Mouse (Mus musculus) kidney, embryonic 16.5 days (tissue): ENCODE measurements around the gene Sphk1. TPM values are rescaled to one million over a fixed set of nuclear protein-coding genes. Genes with fewer than 3 reads are reported as not detected.

Source experiments
- ATAC-seq: fragments of 200-750 bp; cut with Nextera tagmentation; 2 replicates; pipeline ENCODE4 v1.8.0; 2017; ENCODE audit warnings: moderate TSS enrichment; ENCODE audit not compliant: low FRiP score, low TSS enrichment
- H3K27ac ChIP-seq: fragments of 300-500 bp; sonication (generic); 2 replicates; pipeline ENCODE4 v1.5.1; 2014; ENCODE audit warnings: low read length
- H3K27me3 ChIP-seq: fragments of 300-500 bp; sonication (generic); 2 replicates; pipeline ENCODE4 v1.6.1; 2014; ENCODE audit warnings: low read length, control low read depth, mixed read lengths; ENCODE audit not compliant: insufficient read depth
- H3K36me3 ChIP-seq: fragments of 300-500 bp; sonication (generic); 2 replicates; pipeline ENCODE4 v1.6.1; 2014; ENCODE audit warnings: low read length, control low read depth, mixed read lengths; ENCODE audit not compliant: insufficient read depth
- H3K4me1 ChIP-seq: fragments of 300-500 bp; sonication (generic); 2 replicates; pipeline ENCODE4 v1.6.1; 2014; ENCODE audit warnings: low read length, control low read depth, mixed read lengths; ENCODE audit not compliant: insufficient read depth
- H3K4me2 ChIP-seq: fragments of 300-500 bp; sonication (generic); replicated peaks from 2 replicates; pipeline ENCODE4 v1.6.1; 2014; ENCODE audit warnings: low read depth, low read length
- H3K4me3 ChIP-seq: fragments of 300-500 bp; sonication (generic); 2 replicates; pipeline ENCODE4 v1.5.1; 2014; ENCODE audit warnings: mild to moderate bottlenecking, low read length
- H3K9ac ChIP-seq: fragments of 300-500 bp; sonication (generic); replicated peaks from 2 replicates; pipeline ENCODE4 v1.6.1; 2014; ENCODE audit warnings: low read length
- H3K9me3 ChIP-seq: fragments of 300-500 bp; sonication (generic); 2 replicates; pipeline ENCODE4 v1.6.1; 2016; ENCODE audit warnings: low read length, control low read depth
- WGBS: fragments of 180-500 bp; shearing (Covaris S2); extraction: QIAGEN DNeasy Blood & Tissue Kit; methylation state at CpG from one replicate; pipeline ENCODE4 v1.1.7; 2014; 5-methylcytosine and 5-hydroxymethylcytosine counted together
- polyA plus RNA-seq: library from polyadenylated mRNA; unstranded; fragments of >200 nt; fragmentation: Nextera tagmentation; extraction: Ambion mirVana; gene quantifications from 2 replicates; pipeline ENCODE4 v1.2.1, GENCODE M21; 2015

Sphk1 gene
- polyA plus RNA-seq, 1 experiment from 2014 or later, result 5.8 TPM

DNA sequence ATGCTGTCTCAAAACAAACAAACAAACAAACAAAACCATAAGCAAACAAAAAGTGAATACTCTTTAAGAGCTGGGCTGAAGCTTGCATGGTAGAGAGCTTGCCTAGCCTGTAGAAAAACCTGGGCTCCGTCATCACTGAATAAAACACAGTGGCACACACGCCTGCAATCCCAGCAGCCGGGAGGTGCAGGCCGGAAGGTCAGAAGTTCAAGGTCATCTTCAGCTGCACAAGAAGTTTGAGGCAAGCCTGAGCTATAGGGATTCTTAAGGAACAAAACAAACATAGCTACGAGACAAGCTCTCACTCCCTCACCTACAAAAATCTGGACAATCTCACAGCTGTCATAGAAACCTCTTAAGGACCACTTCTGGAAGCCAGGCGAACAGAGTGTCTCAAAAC, 55.0 kb downstream of the Sphk1 start:
- H3K4me2 ChIP-seq, result no peak overlapping the region
- no peak overlapping the region for H3K9ac ChIP-seq
- WGBS, result 64% methylated on average over 6 of the region's 6 CpGs
- H3K27ac ChIP-seq, result no peak overlapping the region
- H3K4me3 ChIP-seq, result no peak overlapping the region
- no peak for ATAC-seq
- peaks cover 6% of the 10 kb centered on the region; the same call in 1 of the 2 replicates for H3K4me1 ChIP-seq
- peaks cover 12% of the 10 kb centered on the region for H3K27me3 ChIP-seq
- no peaks in the 10 kb centered on the region for H3K9me3 ChIP-seq
- no peaks in the 10 kb centered on the region for H3K36me3 ChIP-seq

Other genes starting within 250 kb of the Sphk1 start
- 0.14 and 0.19 TPM in 2 replicates for gene Galr2, start 250.0 kb upstream of the Sphk1 start, polyA plus RNA-seq
- 71.5 and 72.5 TPM in 2 replicates for gene Exoc7, start 223.7 kb upstream of the Sphk1 start, polyA plus RNA-seq
- 2.7 and 3.5 TPM in 2 replicates for gene Foxj1, start 195.5 kb upstream of the Sphk1 start, polyA plus RNA-seq
- gene Rnf157, start 117.9 kb upstream of the Sphk1 start, polyA plus RNA-seq, result 6.1 and 6.8 TPM in 2 replicates
- 51.2 and 51.4 TPM in 2 replicates for gene Ubald2, start 96.8 kb upstream of the Sphk1 start, polyA plus RNA-seq
- 0.15 and 0.32 TPM in 2 replicates for gene Qrich2, start 64.7 kb upstream of the Sphk1 start, polyA plus RNA-seq
- 217 and 226 TPM in 2 replicates for gene Prpsap1, start 36.7 kb upstream of the Sphk1 start, polyA plus RNA-seq
- 5.8 and 6.4 TPM in 2 replicates for gene Ube2o, start 50.5 kb downstream of the Sphk1 start, polyA plus RNA-seq
- not detected in 2 replicates for gene Aanat, start 55.5 kb downstream of the Sphk1 start, polyA plus RNA-seq
- 11.4 and 12.8 TPM in 2 replicates for gene Rhbdf2, start 96.1 kb downstream of the Sphk1 start, polyA plus RNA-seq
- 1.3 and 1.5 TPM in 2 replicates for gene Prcd, start 122.6 kb downstream of the Sphk1 start, polyA plus RNA-seq
- 17.0 and 17.5 TPM in 2 replicates for gene Cygb, start 123.4 kb downstream of the Sphk1 start, polyA plus RNA-seq
- gene St6galnac1, start 244.6 kb downstream of the Sphk1 start, polyA plus RNA-seq, result not detected in 2 replicates